Mouse (Mus musculus) heart, adult 8-10 months (tissue): Measurements from ENCODE around the gene Ifnz. TPM values are rescaled to one million over a fixed set of nuclear protein-coding genes. Genes with fewer than 3 reads are reported as not detected.
"Not testable (repeated sequence)": the region's sequence is repeated elsewhere in the genome, so short reads cannot be mapped to it uniquely, and the experiment has no call there.

Experiments used
- DNase-seq: peaks from one replicate; pipeline ENCODE4 v3.0.0; 2022; ENCODE audit warnings: low spot score
- total RNA-seq, 4 experiments: library from RNA; stranded (reverse); gene quantifications; 2 replicates each; pipeline ENCODE4 v1.2.4; 2022

The Ifnz gene
- total RNA-seq, 4 experiments from 2014 or later = not detected

GRCm38 (mm10) chr4:88785409-88785808 lies 3.5 kb downstream of the Ifnz start, which contains the start of gene Gm13276:
Gene Gm13276 (plus strand): TSS chr4:88785709.
- not testable (repeated sequence) for DNase-seq

GRCm38 (mm10) chr4:88788402-88788801 lies 6.5 kb downstream of the Ifnz start, which contains the start of gene Gm13277:
Gene Gm13277 (plus strand): TSS chr4:88788632.
- peak; percentile 68 for DNase-seq

GRCm38 (mm10) chr4:88791250-88791649 lies 9.3 kb downstream of the Ifnz start, which contains the start of gene Gm13278:
Gene Gm13278 (plus strand): TSS chr4:88791550.
- not testable (repeated sequence) for DNase-seq

GRCm38 (mm10) chr4:88793936-88794675 lies 12.2 kb downstream of the Ifnz start, which contains the start of gene Gm13275:
Gene Gm13275 (plus strand): TSS chr4:88794487.
- DNase-seq = peak; percentile 85

DNA sequence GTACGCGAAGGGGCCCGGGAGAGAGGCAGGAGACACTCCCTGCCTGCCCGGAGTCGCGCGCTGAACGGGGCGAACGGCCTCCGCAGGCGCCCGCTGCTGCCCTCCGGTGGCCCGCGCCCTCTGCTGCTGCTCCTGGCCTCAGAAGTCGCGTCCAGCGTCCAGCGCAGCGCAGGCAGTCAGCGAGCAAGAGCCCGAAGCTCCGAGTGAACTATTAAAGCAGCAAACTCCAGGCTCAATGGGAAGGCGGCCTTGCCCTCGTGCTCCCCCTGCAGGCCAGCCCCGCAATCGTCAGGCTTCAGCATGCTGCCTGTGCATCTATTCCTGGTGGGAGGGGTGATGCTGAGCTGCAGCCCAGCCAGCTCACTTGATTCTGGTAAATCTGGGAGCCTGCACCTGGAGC lies 15.2 kb downstream of the Ifnz start, which contains the start of gene Gm13279:
TSS of gene Gm13279 (plus strand) at position 301 of the 400 bp plus-strand sequence.
- not testable (repeated sequence) for DNase-seq

DNA sequence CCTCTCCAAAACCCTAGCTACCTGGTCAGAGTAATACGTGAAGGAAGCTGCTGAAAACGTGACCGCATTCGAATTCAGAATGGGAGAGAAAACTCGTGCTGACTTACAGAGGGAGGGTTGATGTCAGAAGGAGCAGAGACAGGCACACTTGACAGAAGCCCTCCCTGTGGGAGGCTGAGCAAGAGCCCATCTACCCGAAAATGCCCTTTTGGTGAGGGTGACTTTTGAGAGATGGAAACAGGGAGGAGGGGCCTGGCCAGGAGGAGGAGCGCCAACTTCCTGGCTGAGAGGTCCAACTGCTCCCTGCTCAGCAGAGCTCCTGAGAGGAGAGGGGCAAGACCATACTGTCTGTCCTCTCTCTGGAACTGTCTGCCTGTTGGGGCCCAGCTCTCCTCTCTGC lies 17.4 kb downstream of the Ifnz start, which contains the start of gene Gm13285:
TSS of gene Gm13285 (plus strand) at position 301 of the 400 bp plus-strand sequence.
- DNase-seq = not testable (repeated sequence)

- not testable (repeated sequence) for DNase-seq
Measured at GRCm38 (mm10) chr4:88802954-88803353, 21.0 kb downstream of the Ifnz start, which contains the start of gene Gm13287. Gene Gm13287 (plus strand): TSS chr4:88803254.

GRCm38 (mm10) chr4:88805231-88805630 lies 23.3 kb downstream of the Ifnz start, which contains the start of gene Gm13288:
Gene Gm13288 (plus strand): TSS chr4:88805531.
- DNase-seq = not testable (repeated sequence)

GRCm38 (mm10) chr4:88805761-88806160 lies 23.8 kb downstream of the Ifnz start:
- DNase-seq = not testable (repeated sequence)

GRCm38 (mm10) chr4:88815928-88816327 lies 34.0 kb downstream of the Ifnz start, which contains the start of gene Ifna7:
Gene Ifna7 (plus strand): TSS chr4:88816228.
- DNase-seq = no peak

GRCm38 (mm10) chr4:88819659-88820058 lies 37.7 kb downstream of the Ifnz start, which contains the start of gene Ifna11:
Gene Ifna11 (plus strand): TSS chr4:88819959.
- DNase-seq = no peak

GRCm38 (mm10) chr4:88822995-88823394 lies 41.1 kb downstream of the Ifnz start:
- DNase-seq = no peak

DNA sequence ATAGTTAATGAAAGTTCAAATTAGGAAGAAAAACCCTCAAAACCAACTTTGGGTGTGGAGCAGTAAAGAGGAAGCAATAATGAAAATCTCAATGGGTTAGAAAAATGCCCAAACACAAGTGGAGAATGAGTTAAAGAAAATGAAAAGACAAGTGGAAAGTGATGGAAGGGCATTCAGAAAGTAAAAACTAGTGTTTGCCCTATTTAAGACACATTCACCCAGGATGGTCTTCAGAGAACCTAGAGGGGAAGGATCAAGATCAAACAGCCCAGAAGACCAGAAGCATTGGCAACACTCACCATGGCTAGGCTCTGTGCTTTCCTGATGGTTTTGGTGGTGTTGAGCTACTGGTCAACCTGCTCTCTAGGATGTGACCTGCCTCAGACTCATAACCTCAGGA lies 45.2 kb downstream of the Ifnz start, which contains the start of gene Ifna6:
TSS of gene Ifna6 (plus strand) at position 301 of the 400 bp plus-strand sequence.
- not testable (repeated sequence) for DNase-seq

DNA sequence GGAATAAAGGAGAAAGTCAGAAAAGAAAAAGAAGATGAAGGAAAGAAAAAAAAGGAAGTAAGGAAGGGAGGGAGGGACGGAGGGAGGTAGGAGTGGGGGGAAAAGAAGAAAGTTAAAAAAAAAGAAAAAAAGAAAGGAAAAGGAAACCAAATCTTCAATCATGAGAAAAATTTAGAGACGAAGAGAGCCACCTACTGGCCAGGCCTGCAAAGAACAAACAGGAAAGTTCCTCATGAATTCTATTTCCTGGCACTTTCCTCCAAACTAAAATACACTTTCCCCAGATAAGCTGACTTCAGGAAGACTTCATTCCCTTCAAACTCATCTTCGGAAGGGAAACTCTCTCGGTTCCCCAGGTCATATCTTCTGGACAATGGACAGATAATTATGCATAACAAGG lies 48.6 kb downstream of the Ifnz start:
- no peak for DNase-seq

Other genes with a start within 250 kb of the Ifnz start
- gene Ifna15, start 223.9 kb upstream of the Ifnz start, total RNA-seq = not detected
- gene Ifna14, start 210.3 kb upstream of the Ifnz start, total RNA-seq = not detected
- gene Ifna9, start 189.7 kb upstream of the Ifnz start, total RNA-seq = not detected
- not detected for gene Ifna12, start 178.8 kb upstream of the Ifnz start, total RNA-seq
- gene C87499, start 147.7 kb upstream of the Ifnz start, total RNA-seq = not detected
- not detected for gene Ifna13, start 137.7 kb upstream of the Ifnz start, total RNA-seq
- not detected for gene Ifna16, start 105.2 kb upstream of the Ifnz start, total RNA-seq
- gene Ifna2, start 98.2 kb upstream of the Ifnz start, total RNA-seq = not detected
- gene Ifnab, start 90.8 kb upstream of the Ifnz start, total RNA-seq = not detected
- gene Gm26566, start 60.3 kb upstream of the Ifnz start, total RNA-seq = under 1 TPM; 0.41 to 0.87 (median 0.64) TPM
- gene Klhl9, start 59.7 kb upstream of the Ifnz start, total RNA-seq = 10 to 100 TPM; 67.8 to 80.5 (median 71.9) TPM
- not detected for gene Gm13271, start 27.3 kb upstream of the Ifnz start, total RNA-seq
- gene Gm13283, start 22.0 kb upstream of the Ifnz start, total RNA-seq = not detected
- gene Gm13290, start 8.3 kb upstream of the Ifnz start, total RNA-seq = not detected
- not detected for gene Gm13289, start 5.2 kb upstream of the Ifnz start, total RNA-seq
- not detected for gene Gm13272, start 2.3 kb upstream of the Ifnz start, total RNA-seq
- gene Gm13276, start 3.6 kb downstream of the Ifnz start, total RNA-seq = not detected
- gene Gm13277, start 6.5 kb downstream of the Ifnz start, total RNA-seq = not detected
- gene Gm13278, start 9.4 kb downstream of the Ifnz start, total RNA-seq = not detected
- not detected for gene Gm13275, start 12.4 kb downstream of the Ifnz start, total RNA-seq
- not detected for gene Gm13279, start 15.3 kb downstream of the Ifnz start, total RNA-seq
- gene Gm13285, start 17.5 kb downstream of the Ifnz start, total RNA-seq = not detected
- not detected for gene Gm13287, start 21.1 kb downstream of the Ifnz start, total RNA-seq
- gene Gm13288, start 23.4 kb downstream of the Ifnz start, total RNA-seq = not detected
- gene Ifna7, start 34.1 kb downstream of the Ifnz start, total RNA-seq = not detected
- not detected for gene Ifna11, start 37.8 kb downstream of the Ifnz start, total RNA-seq
- gene Ifna6, start 45.3 kb downstream of the Ifnz start, total RNA-seq = not detected
- gene Ifna5, start 53.4 kb downstream of the Ifnz start, total RNA-seq = not detected
- not detected for gene Ifna4, start 59.7 kb downstream of the Ifnz start, total RNA-seq
- gene Ifna1, start 68.0 kb downstream of the Ifnz start, total RNA-seq = not detected
- not detected for gene Ifne, start 98.1 kb downstream of the Ifnz start, total RNA-seq